Mouse (Mus musculus) testis, adult 2 months (tissue): ENCODE measurements around the gene Pmf1.
"Not testable (repeated sequence)": the region's sequence is repeated elsewhere in the genome, so short reads cannot be mapped to it uniquely, and the experiment has no call there.

Experiments
- CTCF ChIP-seq: fragments of 200-500 bp; IDR thresholded peaks from 2 replicates; pipeline ENCODE4 v1.5.1; 2012; ENCODE audit warnings: low read depth, mild to moderate bottlenecking, inconsistent platforms, low read length, moderate library complexity; ENCODE audit not compliant: control insufficient read depth, insufficient read depth, insufficient replicate concordance
- POLR2A ChIP-seq: fragments of 200-500 bp; IDR thresholded peaks from 2 replicates; pipeline ENCODE4 v1.6.1; 2012; ENCODE audit warnings: low read depth, mild to moderate bottlenecking, inconsistent platforms, low read length, moderate library complexity; ENCODE audit not compliant: control insufficient read depth

DNA sequence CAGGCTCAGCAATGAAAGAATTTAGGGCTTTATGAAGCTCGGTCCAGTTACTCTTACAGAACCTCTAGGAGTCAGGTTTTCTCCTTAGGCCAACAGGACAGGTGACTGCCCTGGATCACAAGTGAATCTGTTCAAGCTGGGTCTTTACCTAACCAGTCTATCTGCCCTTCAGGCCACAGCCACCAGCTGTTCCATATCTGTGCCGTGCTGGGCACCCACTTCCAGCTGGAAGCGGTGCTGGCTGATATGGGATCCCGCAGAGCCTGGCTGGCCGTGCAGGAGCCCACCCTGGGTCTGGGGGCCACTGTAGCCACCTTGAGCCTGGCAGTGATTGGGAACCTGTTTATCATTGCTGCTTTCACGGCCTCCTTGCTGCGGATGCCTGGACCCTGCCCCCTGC is 42.6 kb downstream of the Pmf1 start:
- not testable (repeated sequence) for TF ChIP-seq CTCF, POLR2A
